Mouse (Mus musculus): ENCODE results near the gene Cadm1.

DNA sequence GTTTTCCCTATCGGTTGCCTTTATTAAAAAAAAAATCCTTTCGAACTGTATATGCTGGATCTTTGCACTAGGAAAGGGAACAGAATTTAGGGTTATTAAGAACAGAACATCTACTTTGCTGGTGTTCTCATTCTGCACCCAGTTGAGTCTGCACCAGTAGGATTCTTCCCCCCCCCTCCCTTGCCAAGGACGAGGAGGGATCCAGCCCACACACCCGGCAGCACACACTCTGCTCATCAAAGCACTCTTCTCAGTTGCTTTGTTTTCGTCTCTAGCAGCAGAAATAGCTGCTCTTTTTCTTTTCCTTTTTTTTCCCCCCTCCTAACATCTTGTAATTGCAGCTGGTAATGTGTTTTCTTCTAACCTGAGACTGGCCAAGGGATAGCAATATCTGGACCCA is 198.9 kb downstream of the Cadm1 start:
- TF ChIP-seq CTCF (IDR thresholded peaks at IDR 0.05; ENCODE audit: low read depth) = no peak
- no peak for TF ChIP-seq EP300 (IDR thresholded peaks at IDR 0.05; ENCODE audit: low read depth)
